Mouse (Mus musculus) erythroblast, embryonic 14.5 days (primary cell): ENCODE results near the gene Rnf150.

Experiments
- GATA1 ChIP-seq: IDR thresholded peaks from 2 replicates; pipeline ENCODE4 v1.6.1; 2012; ENCODE audit warnings: low read length, inconsistent platforms, mixed read lengths
- TAL1 ChIP-seq: IDR thresholded peaks from 3 replicates; pipeline ENCODE4 v1.6.1; 2012; ENCODE audit warnings: low read length, inconsistent platforms, mixed read lengths

GRCm38 (mm10) chr8:83140701-83141111, 277.6 kb downstream of the Rnf150 start:
- TF ChIP-seq TAL1 (no peak), GATA1 (no peak)
